ENCODE assay signal across 33 mouse cellular contexts in the genomic region with DNA sequence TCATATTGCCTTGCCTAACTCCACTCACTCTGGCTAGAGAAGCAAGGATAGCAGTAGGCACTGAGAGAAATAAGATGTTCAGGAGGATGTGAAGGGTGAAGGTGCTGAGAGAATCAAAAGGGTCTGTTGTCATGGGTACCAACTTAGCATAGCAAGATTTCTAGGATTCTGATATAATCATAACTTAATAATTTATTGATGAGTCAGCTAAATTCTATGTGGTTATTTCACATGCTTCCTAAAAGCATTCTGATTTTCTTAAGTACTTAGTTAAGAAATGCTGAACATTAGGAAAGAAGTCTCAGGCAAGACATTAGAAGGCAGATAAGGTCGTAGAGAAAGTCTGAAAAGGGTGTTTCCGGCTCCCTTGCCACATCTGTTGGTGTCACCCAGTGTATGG.
"Had no signal": no experiment of that assay in that cellular context is flagged by ENCODE, and none has a peak within 500 bp of the region (broad histone marks: within the 10 kb centered on the region; RNA-seq: fewer than 3 reads in every experiment).

No protein-coding gene starts in this region.

- ATAC-seq: liver, embryonic 12.5 days; liver, postnatal 0 days; lung, postnatal 0 days; midbrain, embryonic 13.5 days; midbrain, embryonic 15.5 days; midbrain, embryonic 16.5 days had no signal

- H3K9ac ChIP-seq: limb, embryonic 12.5 days; limb, embryonic 13.5 days; limb, embryonic 15.5 days; liver, embryonic 12.5 days; liver, embryonic 13.5 days; liver, embryonic 14.5 days; liver, embryonic 15.5 days; liver, postnatal 0 days; lung, embryonic 14.5 days; lung, embryonic 15.5 days; midbrain, embryonic 12.5 days; midbrain, embryonic 13.5 days; midbrain, embryonic 15.5 days; neural tube, embryonic 12.5 days; neural tube, embryonic 13.5 days had no signal

- H3K4me2 ChIP-seq: limb, embryonic 12.5 days; limb, embryonic 13.5 days; limb, embryonic 15.5 days; liver, embryonic 11.5 days; liver, embryonic 12.5 days; liver, embryonic 13.5 days; liver, embryonic 15.5 days; lung, embryonic 14.5 days; lung, embryonic 15.5 days; midbrain, embryonic 11.5 days; midbrain, embryonic 12.5 days; midbrain, embryonic 13.5 days; midbrain, embryonic 15.5 days; neural tube, embryonic 12.5 days; neural tube, embryonic 13.5 days had no signal

- H3K27ac ChIP-seq: limb, embryonic 10.5 days; limb, embryonic 12.5 days; limb, embryonic 13.5 days; limb, embryonic 15.5 days; liver, embryonic 12.5 days; liver, embryonic 13.5 days; liver, embryonic 14.5 days; liver, embryonic 15.5 days; lung, embryonic 15.5 days; macrophage; midbrain, embryonic 10.5 days; midbrain, embryonic 12.5 days; midbrain, embryonic 13.5 days; midbrain, embryonic 15.5 days; neural tube, embryonic 12.5 days; neural tube, embryonic 13.5 days had no signal

- H3K4me1 ChIP-seq: limb, embryonic 10.5 days; limb, embryonic 12.5 days; limb, embryonic 13.5 days; limb, embryonic 15.5 days; lung, embryonic 15.5 days; megakaryocyte, embryonic 14.5 days; midbrain, embryonic 10.5 days; midbrain, embryonic 12.5 days; midbrain, embryonic 13.5 days; midbrain, embryonic 15.5 days; neural tube, embryonic 12.5 days; neural tube, embryonic 13.5 days had no signal

- H3K27me3 ChIP-seq: limb, embryonic 12.5 days; limb, embryonic 13.5 days; limb, embryonic 15.5 days; liver, embryonic 12.5 days; liver, embryonic 13.5 days; liver, embryonic 15.5 days; lung, embryonic 15.5 days; megakaryocyte, embryonic 14.5 days; midbrain, embryonic 12.5 days; midbrain, embryonic 13.5 days; midbrain, embryonic 15.5 days; neural tube, embryonic 12.5 days; neural tube, embryonic 13.5 days had no signal

- DNase-seq: left cerebral cortex, postnatal 4 days; liver; liver, embryonic 13.5 days; liver, postnatal 0 days; lung, adult 18-20 months; lung, adult 2 months; lung, embryonic 14.5 days; lung, postnatal 10 days; lung, postnatal 14 days; lung, postnatal 36 days; lung, postnatal 4 days; midbrain, embryonic 14.5 days had no signal

- H3K9me3 ChIP-seq: limb, embryonic 10.5 days; limb, embryonic 12.5 days; limb, embryonic 13.5 days; limb, embryonic 15.5 days; liver, embryonic 12.5 days; liver, embryonic 13.5 days; liver, embryonic 15.5 days; lung, embryonic 15.5 days; megakaryocyte, embryonic 14.5 days; midbrain, embryonic 10.5 days; midbrain, embryonic 12.5 days; midbrain, embryonic 13.5 days; midbrain, embryonic 15.5 days; neural tube, embryonic 12.5 days; neural tube, embryonic 13.5 days had no signal

- H3K4me3 ChIP-seq: limb, embryonic 10.5 days; limb, embryonic 12.5 days; limb, embryonic 13.5 days; limb, embryonic 15.5 days; liver, embryonic 12.5 days; liver, embryonic 13.5 days; liver, embryonic 15.5 days; lung, embryonic 15.5 days; megakaryocyte, embryonic 14.5 days; midbrain, embryonic 10.5 days; midbrain, embryonic 12.5 days; midbrain, embryonic 13.5 days; midbrain, embryonic 15.5 days; myocyte; neural tube, embryonic 12.5 days; neural tube, embryonic 13.5 days had no signal
